Mouse (Mus musculus) C2C12 (cell line): ENCODE results near the gene Spen. TPM values are rescaled to one million over a fixed set of nuclear protein-coding genes. Genes with fewer than 3 reads are reported as not detected.

ENCODE experiments used
- H3K27me3 ChIP-seq: one replicate; pipeline ENCODE4 v1.6.1; 2011; ENCODE audit not compliant: control insufficient read depth, insufficient read depth, insufficient read length
- H3K36me3 ChIP-seq: one replicate; pipeline ENCODE4 v1.6.1; 2011; ENCODE audit not compliant: control insufficient read depth, insufficient read depth
- H3K4me3 ChIP-seq: one replicate; pipeline ENCODE4 v1.5.1; 2011; ENCODE audit warnings: mild to moderate bottlenecking, control low read depth; ENCODE audit not compliant: poor library complexity, insufficient read depth, severe bottlenecking
- H3K79me2 ChIP-seq: one replicate; pipeline ENCODE4 v1.6.1; 2011; ENCODE audit not compliant: control insufficient read depth, insufficient read depth
- H3K79me3 ChIP-seq: one replicate; pipeline ENCODE4 v1.6.1; 2011; ENCODE audit warnings: low read depth, control low read depth
- H3ac ChIP-seq: one replicate; pipeline ENCODE3; 2011; ENCODE audit warnings: low read depth; ENCODE audit not compliant: control insufficient read depth, insufficient read length
- CEBPB ChIP-seq: IDR thresholded peaks from one replicate; pipeline ENCODE4 v1.6.1; 2011; ENCODE audit warnings: low read depth, mild to moderate bottlenecking, control low read depth, moderate library complexity
- CTCF ChIP-seq: IDR thresholded peaks from one replicate; pipeline ENCODE4 v1.5.1; 2011; ENCODE audit not compliant: control insufficient read depth, insufficient read depth, insufficient read length
- FOSL1 ChIP-seq: IDR thresholded peaks from one replicate; pipeline ENCODE4 v1.8.0; 2011; ENCODE audit warnings: mild to moderate bottlenecking, low read length; ENCODE audit not compliant: poor library complexity, insufficient read depth, severe bottlenecking
- MAX ChIP-seq: IDR thresholded peaks from one replicate; pipeline ENCODE4 v1.6.1; 2011; ENCODE audit warnings: mild to moderate bottlenecking, control low read depth
- MYOD1 ChIP-seq: IDR thresholded peaks from one replicate; pipeline ENCODE4 v1.6.1; 2011; ENCODE audit warnings: low read depth; ENCODE audit not compliant: control insufficient read depth, insufficient read length
- MYOG ChIP-seq: IDR thresholded peaks from one replicate; pipeline ENCODE4 v1.6.1; 2011; ENCODE audit not compliant: control insufficient read depth, insufficient read length; ENCODE audit errors: extremely low read depth
- USF1 ChIP-seq: IDR thresholded peaks from one replicate; pipeline ENCODE4 v1.6.1; 2011; ENCODE audit warnings: low read depth, mild to moderate bottlenecking, control low read depth, moderate library complexity
- polyA plus RNA-seq: library from polyadenylated mRNA; unstranded; fragments of >200 nt; fragmentation: generic; extraction: Trizol; gene quantifications from one replicate; pipeline ENCODE4 v1.2.1, GENCODE M21; 2012; ENCODE audit warnings: missing spikeins

Spen gene
- polyA plus RNA-seq, 1 experiment, result 12.1 TPM

DNA sequence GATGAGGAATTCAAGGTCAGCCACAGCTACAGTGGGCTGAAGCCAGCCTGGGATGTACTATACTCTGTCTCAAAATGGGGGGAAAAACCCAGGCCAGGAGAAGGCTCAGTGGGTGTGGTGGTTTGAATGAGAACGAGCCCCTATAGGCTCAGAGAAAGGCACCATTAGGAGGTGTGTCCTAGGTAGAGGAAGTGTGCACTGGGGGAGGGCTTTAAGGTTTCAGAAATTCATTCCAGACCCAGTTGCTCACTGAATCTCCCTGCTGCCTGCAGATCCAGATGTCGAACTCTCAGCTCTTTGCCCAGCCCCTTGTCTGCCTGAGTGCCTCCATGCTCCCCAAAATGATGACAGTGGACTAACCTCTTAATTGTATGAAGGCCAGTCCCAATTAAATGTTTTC, 14.1 kb upstream of the Spen start:
- TF ChIP-seq MAX (no peak), MYOD1 (no peak), MYOG (no peak), CTCF (no peak), FOSL1 (no peak), CEBPB (no peak), USF1 (no peak)
- Histone ChIP-seq H3K79me2 (no peaks in the 10 kb centered on the region), H3K4me3 (no peak overlapping the region)

DNA sequence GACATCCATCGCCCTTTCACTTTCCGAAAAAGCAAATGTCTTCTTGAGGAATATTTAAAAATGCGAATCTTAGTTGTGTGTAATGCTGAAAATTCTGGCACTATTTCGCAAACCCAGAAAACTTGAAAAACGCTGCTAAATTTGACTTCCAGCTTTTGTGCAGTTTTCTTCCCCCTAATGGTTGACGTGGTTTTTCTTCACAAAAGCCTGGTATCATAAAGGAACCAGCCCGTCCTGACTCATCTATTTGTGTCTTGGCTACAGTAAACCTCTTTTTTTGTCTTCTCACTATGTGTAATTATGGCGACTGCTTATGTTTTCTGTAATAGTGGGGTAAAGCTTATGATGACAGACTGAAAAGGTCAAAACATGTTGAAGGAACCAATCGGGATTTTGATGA, 8.9 kb upstream of the Spen start:
- Histone ChIP-seq H3K79me2 (no peaks in the 10 kb centered on the region), H3K4me3 (peak overlapping the region; percentile 74), H3K79me3 (no peaks in the 10 kb centered on the region), H3K36me3 (no peaks in the 10 kb centered on the region), H3K27me3 (no peaks in the 10 kb centered on the region), H3ac (no peak overlapping the region)
- TF ChIP-seq CEBPB (no peak), FOSL1 (no peak), USF1 (no peak), CTCF (no peak), MYOG (no peak), MAX (no peak), MYOD1 (no peak)

More for the DNA sequence above, 14.1 kb upstream of the Spen start:
- Histone ChIP-seq H3K79me3 (no peaks in the 10 kb centered on the region), H3K36me3 (no peaks in the 10 kb centered on the region), H3ac (no peak overlapping the region), H3K27me3 (no peaks in the 10 kb centered on the region)

DNA sequence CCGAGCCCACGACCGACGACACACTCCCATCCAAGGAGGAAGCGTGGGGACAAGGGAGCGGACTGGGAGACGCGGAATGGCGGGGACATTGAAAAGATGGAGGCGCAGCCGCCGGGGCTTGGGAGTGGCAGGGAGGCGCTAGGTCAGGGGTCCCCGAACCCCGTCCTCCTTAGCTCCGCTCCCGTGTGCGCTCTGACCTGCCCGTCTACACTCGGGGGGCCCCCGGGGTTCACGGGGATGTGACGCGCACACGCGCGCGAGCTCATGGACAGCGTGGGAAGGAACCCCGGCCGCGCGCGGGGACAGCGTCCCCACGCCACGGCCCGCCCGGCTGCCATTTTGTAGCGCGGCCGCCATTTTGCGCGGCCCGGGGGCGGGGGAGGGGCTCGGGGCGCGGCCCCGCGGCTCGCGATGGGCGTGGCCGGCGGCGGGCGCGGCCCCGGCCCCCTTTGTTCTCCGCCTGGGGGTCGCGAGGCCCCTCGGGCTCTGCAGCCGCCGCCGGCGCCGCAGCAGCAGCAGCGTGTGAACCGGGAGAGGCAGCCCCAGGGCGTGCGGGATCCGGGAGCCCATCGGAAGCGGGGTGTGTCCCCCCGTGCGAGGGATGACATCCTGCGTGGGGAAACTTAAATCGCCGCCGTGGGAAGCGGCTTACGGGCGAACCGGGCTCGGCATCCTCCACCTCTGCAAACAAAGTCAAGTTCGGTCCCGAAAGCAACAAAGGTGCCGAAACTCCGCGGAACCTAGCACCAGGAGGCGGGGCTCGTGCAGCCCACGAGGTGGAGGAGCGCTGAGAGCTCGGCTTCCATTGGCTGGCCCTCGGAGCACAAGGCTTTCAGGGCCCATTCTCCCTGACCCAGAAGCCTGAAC, 8.2 kb upstream of the Spen start:
- H3ac ChIP-seq, result peak overlapping the region; percentile 100
- H3K79me2 ChIP-seq, result no peaks in the 10 kb centered on the region
- no peak for TF ChIP-seq CEBPB
- no peak for TF ChIP-seq MYOG
- peak; percentile 46 for TF ChIP-seq USF1
- no peak for TF ChIP-seq CTCF
- peak; percentile 79 for TF ChIP-seq MAX
- no peak for TF ChIP-seq FOSL1
- peak overlapping the region; percentile 74 for H3K4me3 ChIP-seq
- H3K36me3 ChIP-seq, result no peaks in the 10 kb centered on the region
- H3K27me3 ChIP-seq, result no peaks in the 10 kb centered on the region
- no peaks in the 10 kb centered on the region for H3K79me3 ChIP-seq

DNA sequence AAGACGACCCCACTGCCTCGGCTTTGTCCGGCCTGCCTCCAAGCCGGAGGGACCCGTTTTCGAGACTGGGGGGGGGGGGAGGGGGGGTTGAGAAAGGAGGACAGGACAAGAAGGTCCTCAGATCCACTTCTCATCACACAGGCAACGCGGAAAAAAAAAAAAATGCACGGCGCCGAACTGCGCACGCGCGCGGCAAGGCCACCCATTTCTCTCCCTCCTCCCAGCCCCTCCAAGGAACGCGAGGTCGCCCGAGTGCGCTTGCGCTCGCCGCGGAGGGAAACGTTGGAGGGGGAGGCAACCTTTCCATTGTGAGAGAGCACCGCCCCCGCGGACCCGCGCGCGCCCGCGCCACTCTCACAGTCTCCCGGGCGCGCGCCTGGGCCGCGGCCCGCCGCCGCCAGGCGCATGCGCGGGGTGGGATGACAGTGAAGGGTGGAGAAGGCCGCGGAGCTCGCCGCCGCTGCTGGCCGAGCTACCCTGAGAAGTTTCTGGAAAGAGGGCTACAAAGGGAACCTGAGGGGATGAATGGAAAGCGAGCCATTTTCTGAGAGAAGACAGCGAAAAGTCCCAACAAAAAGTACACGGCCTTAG, 7.4 kb upstream of the Spen start:
- H3K36me3 ChIP-seq, result no peaks in the 10 kb centered on the region
- H3K4me3 ChIP-seq, result peak overlapping the region; percentile 74
- H3K79me3 ChIP-seq, result no peaks in the 10 kb centered on the region
- no peaks in the 10 kb centered on the region for H3K79me2 ChIP-seq
- H3K27me3 ChIP-seq, result no peaks in the 10 kb centered on the region
- peak overlapping the region; percentile 100 for H3ac ChIP-seq
- no peak for TF ChIP-seq MYOD1
- no peak for TF ChIP-seq FOSL1
- no peak for TF ChIP-seq USF1
- no peak for TF ChIP-seq CTCF
- TF ChIP-seq MYOG, result no peak
- no peak for TF ChIP-seq MAX
- TF ChIP-seq CEBPB, result no peak

DNA sequence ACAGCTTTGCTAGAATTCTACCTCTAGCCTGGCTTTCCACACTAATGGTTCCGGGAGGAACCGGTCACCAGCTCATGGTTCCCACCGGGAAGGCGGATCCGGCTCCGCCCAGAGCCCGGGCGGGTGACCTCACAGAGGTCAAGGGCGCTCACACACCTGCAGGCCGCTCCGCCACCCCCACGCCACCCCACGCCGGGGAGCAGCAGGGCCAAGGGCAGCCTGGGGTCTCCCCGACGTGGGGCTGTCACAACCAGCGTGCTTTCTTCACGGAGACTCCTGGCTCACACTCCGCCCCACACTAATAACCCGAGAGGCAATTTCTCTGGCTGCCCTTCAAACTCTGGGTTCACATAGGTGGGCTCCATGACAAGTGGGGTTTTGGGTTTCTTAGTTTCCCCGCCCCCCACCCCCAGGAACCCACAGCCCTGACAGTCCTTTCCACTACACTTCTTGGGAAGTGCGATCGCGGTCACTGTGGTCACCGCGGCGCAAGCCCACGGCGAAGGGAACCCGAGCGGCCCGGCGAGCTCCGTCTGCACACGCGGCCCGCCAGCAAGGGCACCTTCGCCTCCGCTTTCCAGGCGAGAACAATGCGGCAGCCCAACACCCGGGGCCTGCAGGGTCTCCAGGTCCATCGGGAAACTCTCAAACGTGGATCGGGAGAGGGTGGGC, 6.8 kb upstream of the Spen start:
- TF ChIP-seq CEBPB (no peak), FOSL1 (no peak), MAX (no peak), MYOD1 (no peak), MYOG (no peak), CTCF (no peak), USF1 (no peak)
- Histone ChIP-seq H3K79me2 (no peaks in the 10 kb centered on the region), H3K27me3 (no peaks in the 10 kb centered on the region), H3K79me3 (no peaks in the 10 kb centered on the region), H3K4me3 (peak overlapping the region; percentile 74), H3ac (peak overlapping the region; percentile 94), H3K36me3 (no peaks in the 10 kb centered on the region)
